Mouse (Mus musculus) heart, embryonic 15.5 days (tissue): ENCODE measurements around the gene Wnt3a. TPM values are rescaled to one million over a fixed set of nuclear protein-coding genes. Genes with fewer than 3 reads are reported as not detected.

Experiments
- ATAC-seq: fragments of 200-750 bp; cut with Nextera tagmentation; replicated peaks from 2 replicates; pipeline ENCODE4 v1.8.0; 2017; ENCODE audit warnings: low read depth, moderate TSS enrichment; ENCODE audit not compliant: insufficient number of reproducible peaks, insufficient read depth, low FRiP score
- H3K27ac ChIP-seq: fragments of 300-500 bp; sonication (generic); 2 replicates; pipeline ENCODE4 v1.5.1; 2015; ENCODE audit warnings: mild to moderate bottlenecking, inconsistent platforms
- H3K27me3 ChIP-seq: fragments of 300-500 bp; sonication (generic); 2 replicates; pipeline ENCODE4 v1.6.1; 2015; ENCODE audit warnings: inconsistent platforms
- H3K36me3 ChIP-seq: fragments of 300-500 bp; sonication (generic); 2 replicates; pipeline ENCODE4 v1.6.1; 2015; ENCODE audit warnings: mild to moderate bottlenecking, inconsistent platforms
- H3K4me1 ChIP-seq: fragments of 300-500 bp; sonication (generic); replicated peaks from 2 replicates; pipeline ENCODE4 v1.6.1; 2015; ENCODE audit warnings: inconsistent platforms
- H3K4me2 ChIP-seq: fragments of 300-500 bp; sonication (generic); 2 replicates; pipeline ENCODE4 v1.6.1; 2015; ENCODE audit warnings: inconsistent platforms, mild to moderate bottlenecking, moderate library complexity
- H3K4me3 ChIP-seq: fragments of 300-500 bp; sonication (generic); 2 replicates; pipeline ENCODE4 v1.5.1; 2015; ENCODE audit warnings: mild to moderate bottlenecking, inconsistent platforms
- H3K9ac ChIP-seq: fragments of 300-500 bp; sonication (generic); 2 replicates; pipeline ENCODE4 v1.6.1; 2015; ENCODE audit warnings: mild to moderate bottlenecking, inconsistent platforms
- H3K9me3 ChIP-seq: fragments of 300-500 bp; sonication (generic); replicated peaks from 2 replicates; pipeline ENCODE4 v1.6.1; 2016; ENCODE audit warnings: inconsistent platforms
- WGBS: fragments of 180-500 bp; shearing (Covaris S2); methylation state at CpG from one replicate; pipeline ENCODE4 v1.1.7; 2015; ENCODE audit warnings: mixed read lengths; 5-methylcytosine and 5-hydroxymethylcytosine counted together
- polyA plus RNA-seq: library from polyadenylated mRNA; unstranded; fragments of >200 nt; fragmentation: Nextera tagmentation; extraction: Ambion mirVana; gene quantifications from 2 replicates; pipeline ENCODE4 v1.2.1, GENCODE M21; 2015

Wnt3a gene
- polyA plus RNA-seq, 1 experiment from 2014 or later, result not detected

DNA sequence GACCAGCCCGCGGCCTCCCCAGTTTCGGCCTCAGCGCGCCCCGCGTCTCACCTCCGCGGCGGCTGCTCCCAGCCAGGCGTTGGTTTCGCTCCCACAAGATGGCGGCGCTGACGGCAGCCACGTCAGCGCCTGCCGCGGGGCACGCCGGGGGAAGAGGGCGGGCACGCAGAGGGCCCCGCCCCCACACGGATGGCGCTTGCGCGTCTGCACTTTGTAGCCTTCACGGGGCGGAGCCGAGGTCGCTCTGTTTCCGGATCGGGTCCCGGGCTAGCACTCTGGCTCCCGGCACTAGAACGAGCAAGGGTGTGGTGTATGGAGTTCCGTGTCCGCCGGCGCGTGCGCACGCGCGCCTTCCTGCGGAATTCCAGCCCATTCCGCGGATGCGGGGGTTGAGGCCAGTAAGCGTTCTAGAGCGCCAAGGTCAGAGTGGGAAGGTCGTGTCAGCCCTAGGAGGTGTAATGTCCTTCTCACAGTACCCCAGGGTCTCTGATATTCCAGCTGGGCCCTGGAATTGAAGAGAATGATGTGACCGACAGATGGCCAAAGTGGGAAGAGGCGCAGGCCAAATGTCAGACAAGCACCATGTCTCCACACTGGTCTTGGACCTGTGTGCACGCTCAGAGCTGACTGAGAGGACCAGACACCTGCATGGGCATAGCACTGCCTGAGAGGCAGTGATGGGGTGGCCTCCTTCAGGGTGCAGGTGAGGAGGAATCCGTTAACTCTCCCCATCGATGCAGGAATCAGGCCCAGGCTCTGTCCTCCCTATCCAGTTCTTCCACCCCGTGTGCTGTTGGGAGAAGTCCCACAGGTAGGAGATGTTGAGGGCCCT is 62.2 kb downstream of the Wnt3a start, which contains the start of gene Arf1:
TSS of gene Arf1 (minus strand) at position 149 of the 832 bp plus-strand sequence.
- H3K36me3 ChIP-seq, result no peaks in the 10 kb centered on the region
- H3K27ac ChIP-seq, result peak within 1 kb of the TSS; percentile 97
- peak; percentile 93 for ATAC-seq
- no peaks in the 10 kb centered on the region for H3K27me3 ChIP-seq
- H3K4me2 ChIP-seq, result peak within 1 kb of the TSS; percentile 80
- peaks cover 51% of the 10 kb centered on the region for H3K4me1 ChIP-seq
- H3K9me3 ChIP-seq, result no peaks in the 10 kb centered on the region
- WGBS, result 5% methylated on average over 59 of the region's 59 CpGs
- peak within 1 kb of the TSS; percentile 100 for H3K9ac ChIP-seq
- peak within 1 kb of the TSS; percentile 94 for H3K4me3 ChIP-seq

DNA sequence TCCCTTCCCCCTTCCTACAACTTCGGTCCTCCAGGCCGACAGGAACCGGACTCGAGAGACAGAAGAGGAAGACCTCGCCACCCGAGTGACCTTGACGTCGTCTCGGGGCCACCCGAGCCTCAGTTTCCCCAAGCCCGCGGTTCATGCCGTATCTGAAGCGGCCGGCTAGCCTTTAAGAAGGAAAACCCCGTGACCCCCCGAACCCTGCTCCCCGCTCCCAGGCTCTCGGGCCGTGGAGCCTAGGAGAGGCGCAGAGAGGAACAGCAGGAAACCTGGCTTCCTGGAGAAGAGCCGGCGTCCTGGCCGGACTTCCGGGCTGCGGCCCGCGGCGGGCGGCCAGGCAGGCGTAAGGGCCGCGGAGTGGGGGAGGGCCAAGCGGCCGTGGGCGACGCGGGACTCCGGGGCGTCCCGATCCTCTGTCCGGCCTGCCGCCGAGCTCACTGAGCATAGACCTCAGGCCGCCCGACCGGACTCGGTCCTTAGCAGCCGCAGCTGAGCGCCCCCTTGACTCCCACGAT is 62.9 kb downstream of the Wnt3a start:
- Histone ChIP-seq H3K36me3 (no peaks in the 10 kb centered on the region), H3K4me3 (peak overlapping the region; percentile 94), H3K9me3 (no peaks in the 10 kb centered on the region), H3K27me3 (no peaks in the 10 kb centered on the region), H3K4me2 (peak overlapping the region; percentile 80), H3K27ac (peak overlapping the region; percentile 97), H3K4me1 (peaks cover 52% of the 10 kb centered on the region), H3K9ac (peak overlapping the region; percentile 100)
- peak; percentile 82 for ATAC-seq
- 1% methylated on average over 40 of the region's 51 CpGs for WGBS

DNA sequence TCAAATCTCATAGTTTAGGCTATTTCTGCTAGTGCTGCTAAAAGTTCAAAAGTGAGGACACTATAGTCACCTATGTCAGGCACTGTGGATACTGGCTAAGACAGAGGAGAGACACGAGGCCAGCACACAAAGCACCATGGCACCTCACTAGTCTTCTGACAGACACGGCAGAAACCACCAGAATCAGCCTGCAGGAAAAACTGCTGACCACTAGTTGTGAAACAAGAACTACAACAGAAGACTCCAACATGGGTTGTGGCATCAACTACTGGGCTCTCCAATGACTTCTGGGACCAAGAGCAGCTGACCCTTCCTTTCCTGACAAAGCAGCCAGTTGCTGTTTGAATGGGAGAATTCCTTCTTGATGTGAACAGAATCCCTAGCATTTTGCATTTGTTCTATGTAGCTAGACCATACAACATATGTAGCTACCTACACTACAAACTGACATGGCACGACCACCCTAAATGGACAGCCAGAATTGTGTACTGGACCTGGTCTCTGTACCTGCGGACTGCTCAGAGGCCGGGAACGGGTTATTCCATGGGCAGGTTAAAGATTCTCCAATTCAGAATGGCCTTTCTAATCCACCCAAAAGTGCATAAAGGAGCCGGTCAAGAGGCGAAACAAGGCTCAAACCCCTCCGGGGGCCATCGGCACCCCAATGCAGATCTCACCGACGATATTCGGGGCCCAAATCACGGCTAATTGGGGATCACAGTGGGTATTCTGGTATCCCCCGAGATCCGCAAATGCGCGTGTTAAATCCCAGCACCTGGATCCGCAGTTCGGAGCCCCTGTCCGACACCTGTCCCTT is 63.6 kb downstream of the Wnt3a start:
- H3K9me3 ChIP-seq, result no peaks in the 10 kb centered on the region
- WGBS, result under 1% methylated on average over 21 of the region's 21 CpGs
- H3K27ac ChIP-seq, result peak overlapping the region; percentile 97
- peaks cover 58% of the 10 kb centered on the region for H3K4me1 ChIP-seq
- H3K4me2 ChIP-seq, result peak overlapping the region; percentile 80
- H3K4me3 ChIP-seq, result peak overlapping the region; percentile 94
- no peaks in the 10 kb centered on the region for H3K36me3 ChIP-seq
- peak overlapping the region; percentile 100 for H3K9ac ChIP-seq
- ATAC-seq, result no peak
- no peaks in the 10 kb centered on the region for H3K27me3 ChIP-seq

DNA sequence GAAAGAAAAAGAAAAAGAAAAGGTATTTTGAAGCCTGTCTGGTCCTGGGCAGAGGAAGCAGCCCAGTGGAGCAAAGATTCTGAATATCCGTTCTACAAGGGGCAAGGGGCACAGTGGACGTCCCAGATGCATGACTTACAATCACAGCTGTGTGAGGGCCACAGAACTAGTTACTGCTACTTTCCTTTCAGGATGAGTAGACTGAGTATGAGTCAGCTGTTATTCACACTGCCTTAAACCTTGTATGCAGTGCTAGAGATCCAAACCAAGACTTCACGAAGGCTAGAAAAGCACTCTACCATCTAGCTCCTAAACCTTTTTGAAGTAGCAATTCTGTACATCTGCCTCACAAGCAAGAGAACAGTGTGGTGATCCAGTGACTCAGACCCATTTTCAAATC is 64.3 kb downstream of the Wnt3a start:
- no peaks in the 10 kb centered on the region for H3K27me3 ChIP-seq
- WGBS, result 26% methylated on average over 3 of the region's 3 CpGs
- no peak for ATAC-seq
- peak overlapping the region; percentile 94 for H3K4me3 ChIP-seq
- H3K4me1 ChIP-seq, result peaks cover 66% of the 10 kb centered on the region
- H3K27ac ChIP-seq, result peak overlapping the region; percentile 97; the same call in 1 of the 2 replicates
- no peaks in the 10 kb centered on the region for H3K36me3 ChIP-seq
- peak overlapping the region; percentile 100 for H3K9ac ChIP-seq
- peak overlapping the region; percentile 80 for H3K4me2 ChIP-seq
- H3K9me3 ChIP-seq, result no peaks in the 10 kb centered on the region

DNA sequence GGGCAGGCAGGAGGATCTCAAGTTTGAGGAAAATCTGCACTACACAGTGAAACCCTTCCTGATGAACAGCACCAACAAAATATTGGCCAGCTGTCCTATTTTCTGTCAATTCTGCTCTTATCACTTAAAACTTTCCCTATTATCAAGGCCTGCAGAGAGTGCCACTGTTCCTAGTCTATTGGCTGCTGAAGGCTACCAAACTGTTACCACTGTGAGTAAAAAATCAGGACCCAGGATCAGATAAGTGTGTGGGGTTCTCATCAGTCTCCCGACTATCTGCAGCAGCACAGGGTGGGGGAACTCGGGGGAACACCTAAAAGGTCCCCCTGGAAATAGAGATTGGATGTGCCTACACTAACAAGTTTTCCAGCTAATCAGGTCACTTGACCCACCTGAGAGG is 65.4 kb downstream of the Wnt3a start:
- no peaks in the 10 kb centered on the region for H3K27me3 ChIP-seq
- WGBS, result 30% methylated on average over 2 of the region's 2 CpGs
- no peaks in the 10 kb centered on the region for H3K36me3 ChIP-seq
- ATAC-seq, result no peak
- no peak overlapping the region for H3K9ac ChIP-seq
- no peak overlapping the region for H3K4me3 ChIP-seq
- H3K27ac ChIP-seq, result no peak overlapping the region
- peaks cover 70% of the 10 kb centered on the region for H3K4me1 ChIP-seq
- peak overlapping the region; percentile 80 for H3K4me2 ChIP-seq
- H3K9me3 ChIP-seq, result no peaks in the 10 kb centered on the region

DNA sequence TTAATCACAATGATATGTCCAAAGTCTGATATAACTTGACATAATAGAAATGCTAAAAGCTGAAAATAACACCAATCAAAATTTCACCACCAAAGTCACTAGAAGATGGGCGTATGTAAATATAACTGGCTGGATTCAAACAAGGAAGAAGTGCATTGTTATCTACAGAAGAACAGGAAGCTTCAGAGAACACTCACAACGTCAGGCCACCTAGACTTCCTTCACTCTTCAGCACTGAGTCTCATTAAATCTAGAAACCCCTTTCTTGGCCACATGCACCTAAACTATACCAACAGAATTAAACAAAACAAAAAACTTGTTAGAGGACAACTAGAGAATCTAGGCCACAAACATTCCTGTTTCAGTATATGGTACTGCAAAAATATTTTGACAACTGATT is 66.1 kb downstream of the Wnt3a start:
- Histone ChIP-seq H3K27ac (no peak overlapping the region), H3K27me3 (no peaks in the 10 kb centered on the region), H3K9ac (no peak overlapping the region), H3K36me3 (peaks cover 5% of the 10 kb centered on the region; the same call in 1 of the 2 replicates), H3K4me2 (no peak overlapping the region; the same call in 1 of the 2 replicates), H3K4me3 (no peak overlapping the region), H3K4me1 (peaks cover 70% of the 10 kb centered on the region), H3K9me3 (no peaks in the 10 kb centered on the region)
- ATAC-seq, result no peak
- 23% methylated on average over 2 of the region's 2 CpGs for WGBS

DNA sequence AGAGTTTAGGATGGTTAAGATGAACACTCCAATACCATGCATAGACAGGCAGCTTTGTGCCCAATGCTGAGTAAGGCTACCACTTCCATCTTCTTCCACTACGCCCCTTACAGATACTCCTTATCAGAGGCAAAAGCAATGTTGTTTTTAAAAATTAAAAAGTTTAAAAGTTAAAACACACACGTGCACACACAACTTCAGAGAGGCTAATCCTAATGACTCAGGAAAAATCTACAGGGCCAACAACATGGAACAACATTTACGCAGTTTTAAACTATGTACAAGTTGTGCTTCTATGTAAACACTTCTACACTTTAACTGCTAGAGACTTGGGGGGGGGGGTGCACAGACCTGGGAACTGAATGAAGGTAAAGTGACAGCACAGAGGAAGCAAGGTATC is 66.5 kb downstream of the Wnt3a start:
- 79% methylated on average over 3 of the region's 3 CpGs for WGBS
- Histone ChIP-seq H3K4me1 (peaks cover 70% of the 10 kb centered on the region), H3K27ac (no peak overlapping the region), H3K9me3 (no peaks in the 10 kb centered on the region), H3K27me3 (no peaks in the 10 kb centered on the region), H3K9ac (no peak overlapping the region), H3K4me3 (no peak overlapping the region), H3K4me2 (no peak overlapping the region; the same call in 1 of the 2 replicates), H3K36me3 (peaks cover 6% of the 10 kb centered on the region; the same call in 1 of the 2 replicates)
- ATAC-seq, result no peak

DNA sequence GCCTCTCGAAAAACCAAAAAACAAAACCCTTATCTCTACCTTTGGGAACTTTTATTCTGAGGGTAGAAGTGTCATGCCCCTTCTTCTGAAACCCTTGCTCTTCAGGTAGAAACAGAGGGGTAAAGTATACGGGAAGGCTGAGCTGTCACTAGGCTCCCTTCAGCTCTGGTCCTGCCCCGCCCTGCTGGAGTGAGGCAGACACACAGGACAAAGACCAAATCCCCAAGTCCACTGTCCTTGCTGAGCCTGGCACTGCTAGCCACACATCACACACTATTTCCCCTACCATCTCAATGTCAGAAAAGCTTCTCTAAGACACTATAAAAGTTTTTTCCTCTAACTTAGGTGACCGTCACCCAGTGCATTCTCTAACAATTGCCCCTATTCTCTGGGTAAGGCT is 68.2 kb downstream of the Wnt3a start:
- WGBS, result 75% methylated on average over 4 of the region's 4 CpGs
- H3K4me1 ChIP-seq, result peaks cover 77% of the 10 kb centered on the region
- peaks cover 6% of the 10 kb centered on the region; the same call in 1 of the 2 replicates for H3K36me3 ChIP-seq

DNA sequence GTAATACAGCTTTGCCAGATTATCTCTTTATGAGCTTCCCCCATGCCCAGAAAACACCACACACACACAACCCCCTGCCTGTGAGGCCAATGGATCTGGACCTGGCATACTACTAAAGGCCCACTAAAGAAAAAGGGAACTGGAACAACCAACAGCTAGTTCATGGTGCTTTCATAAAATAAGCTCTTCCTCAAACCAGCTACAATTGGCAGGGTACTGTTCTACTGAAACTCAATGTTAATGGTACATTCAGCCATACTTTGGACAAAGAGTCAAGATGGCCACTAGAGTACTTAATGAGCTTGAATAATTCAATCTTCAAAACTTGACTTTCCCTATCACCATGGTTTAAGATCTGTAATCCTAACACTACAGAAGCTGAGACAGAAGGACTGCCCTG is 68.9 kb downstream of the Wnt3a start:
- no peak overlapping the region for H3K27ac ChIP-seq
- no peak overlapping the region for H3K9ac ChIP-seq

More for the DNA sequence above, 68.2 kb downstream of the Wnt3a start:
- Histone ChIP-seq H3K27me3 (no peaks in the 10 kb centered on the region), H3K9me3 (no peaks in the 10 kb centered on the region), H3K4me3 (no peak overlapping the region), H3K4me2 (no peak overlapping the region), H3K9ac (no peak overlapping the region), H3K27ac (no peak overlapping the region)
- no peak for ATAC-seq

DNA sequence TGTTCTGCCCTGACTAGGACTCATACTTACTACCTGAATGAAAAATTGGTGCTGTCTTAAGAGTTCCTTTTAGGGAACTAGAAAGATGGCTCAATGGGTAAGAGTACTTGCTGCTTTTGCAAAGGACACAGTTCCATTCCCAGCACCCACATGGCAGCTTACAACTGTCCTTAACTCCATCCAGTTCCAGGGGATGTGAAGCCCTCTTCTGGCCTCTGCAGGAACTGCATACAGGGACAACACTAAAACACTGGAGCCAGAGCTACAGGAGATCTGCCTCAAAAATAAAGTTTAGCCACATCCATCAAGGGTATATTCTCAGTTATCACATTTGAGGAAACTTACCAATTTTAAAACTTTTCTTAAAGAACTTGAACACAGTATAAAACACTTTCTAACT is 71.5 kb downstream of the Wnt3a start:
- ATAC-seq, result no peak
- Histone ChIP-seq H3K27me3 (no peaks in the 10 kb centered on the region), H3K27ac (no peak overlapping the region; the same call in 1 of the 2 replicates), H3K4me1 (peaks cover 65% of the 10 kb centered on the region), H3K4me3 (no peak overlapping the region), H3K9ac (no peak overlapping the region), H3K4me2 (no peak overlapping the region), H3K36me3 (peaks cover 6% of the 10 kb centered on the region), H3K9me3 (no peaks in the 10 kb centered on the region)

More for the DNA sequence above, 68.9 kb downstream of the Wnt3a start:
- peaks cover 79% of the 10 kb centered on the region for H3K4me1 ChIP-seq
- no peak for ATAC-seq
- no peaks in the 10 kb centered on the region for H3K9me3 ChIP-seq
- H3K4me3 ChIP-seq, result no peak overlapping the region
- no peak overlapping the region for H3K4me2 ChIP-seq
- H3K36me3 ChIP-seq, result peaks cover 6% of the 10 kb centered on the region; the same call in 1 of the 2 replicates
- no peaks in the 10 kb centered on the region for H3K27me3 ChIP-seq

DNA sequence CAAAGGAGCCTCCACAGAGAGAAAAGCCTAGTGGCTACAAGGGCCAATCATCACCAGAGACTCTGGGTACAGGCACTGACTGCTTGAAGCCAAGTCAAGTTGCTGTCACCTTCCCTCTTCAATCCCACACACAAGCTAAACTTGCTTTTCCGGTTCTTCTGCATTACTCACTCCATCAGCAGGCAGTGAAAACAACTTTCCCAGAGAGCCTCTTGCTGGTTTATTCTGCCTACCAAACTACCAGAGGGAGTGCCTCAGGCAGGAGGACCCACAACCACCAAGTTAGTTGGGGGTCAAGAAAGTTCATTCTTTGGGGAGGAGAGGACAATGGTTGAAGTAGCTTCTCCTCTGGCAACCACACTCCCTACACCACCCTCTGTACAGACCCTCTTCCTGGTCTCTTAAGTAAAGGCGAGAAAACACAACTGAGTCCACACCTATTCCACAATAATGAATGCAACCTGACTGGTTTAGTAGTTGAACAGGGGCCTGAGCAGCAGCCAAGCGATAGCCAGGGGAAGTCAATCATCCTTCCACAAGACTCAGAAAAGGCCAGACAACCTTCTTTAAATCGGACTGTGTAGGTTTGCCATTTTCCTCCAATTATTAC is 72.1 kb downstream of the Wnt3a start:
- Histone ChIP-seq H3K9ac (no peak overlapping the region), H3K4me1 (peaks cover 62% of the 10 kb centered on the region), H3K4me3 (no peak overlapping the region), H3K36me3 (peaks cover 6% of the 10 kb centered on the region), H3K27ac (peak overlapping the region; percentile 14; the same call in 1 of the 2 replicates), H3K4me2 (no peak overlapping the region), H3K27me3 (no peaks in the 10 kb centered on the region), H3K9me3 (no peaks in the 10 kb centered on the region)
- no peak for ATAC-seq
- WGBS, result 77% methylated on average over 4 of the region's 4 CpGs
